Mouse (Mus musculus): Measurements from ENCODE around the gene Olfr791. TPM values are rescaled to one million over a fixed set of nuclear protein-coding genes. Genes with fewer than 3 reads are reported as not detected.

Gene Olfr791
- total and polyA plus RNA-seq, 3 experiments: 0.05 TPM; not detected in 2

- no peaks in the 10 kb centered on the region for H3K4me1 ChIP-seq (ENCODE audit: insufficient read depth, low read depth, low read length)
- H3K9me3 ChIP-seq (replicated peaks): no peaks in the 10 kb centered on the region
- H3K36me3 ChIP-seq (replicated peaks): no peaks in the 10 kb centered on the region
- ATAC-seq (ENCODE audit: extremely low read depth, insufficient number of reproducible peaks, low FRiP score, poor library complexity, severe bottlenecking) (no peak), DNase-seq (ENCODE audit: low spot score) (no peak)
- TF ChIP-seq POLR2AphosphoS5 (IDR thresholded peaks at IDR 0.05; ENCODE audit: insufficient replicate concordance, low read depth, low read length) (no peak), CTCF (IDR thresholded peaks at IDR 0.05; ENCODE audit: low read depth, low read length) (no peak), GATA2 (IDR thresholded peaks at IDR 0.05; ENCODE audit: borderline replicate concordance, low read depth, low read length) (no peak), TAL1 (conservative IDR thresholded peaks at IDR 0.05; ENCODE audit: low read depth, low read length) (no peak), GATA1 (IDR thresholded peaks at IDR 0.05; ENCODE audit: borderline replicate concordance, low read length) (no peak)
- no peak within 1 kb of the TSS for H3K4me3 ChIP-seq (ENCODE audit: low read depth, low read length)
- no peaks in the 10 kb centered on the region for H3K27me3 ChIP-seq (ENCODE audit: insufficient read depth, low read length)
Measured at GRCm38 (mm10) chr10:129538862-129539261, 17.3 kb downstream of the Olfr791 start, which contains the start of gene Olfr792. Gene Olfr792, plus strand, starts transcription at chr10:129539162.

- peaks cover 2% of the 10 kb centered on the region for H3K9me3 ChIP-seq (replicated peaks)
- no peak for TF ChIP-seq TAL1 (conservative IDR thresholded peaks at IDR 0.05; ENCODE audit: low read depth, low read length)
- TF ChIP-seq GATA2 (IDR thresholded peaks at IDR 0.05; ENCODE audit: borderline replicate concordance, low read depth, low read length): no peak
- no peak for TF ChIP-seq GATA1 (IDR thresholded peaks at IDR 0.05; ENCODE audit: borderline replicate concordance, low read length)
- no peak for TF ChIP-seq POLR2AphosphoS5 (IDR thresholded peaks at IDR 0.05; ENCODE audit: insufficient replicate concordance, low read depth, low read length)
- TF ChIP-seq CTCF (IDR thresholded peaks at IDR 0.05; ENCODE audit: low read depth, low read length): no peak
- DNase-seq (ENCODE audit: low spot score) (no peak), ATAC-seq (ENCODE audit: extremely low read depth, insufficient number of reproducible peaks, low FRiP score, poor library complexity, severe bottlenecking) (no peak)
- no peak overlapping the region for H3K4me3 ChIP-seq (ENCODE audit: low read depth, low read length)
- no peaks in the 10 kb centered on the region for H3K4me1 ChIP-seq (ENCODE audit: insufficient read depth, low read depth, low read length)
- no peaks in the 10 kb centered on the region for H3K27me3 ChIP-seq (ENCODE audit: insufficient read depth, low read length)
- H3K36me3 ChIP-seq (replicated peaks): no peaks in the 10 kb centered on the region
Measured at GRCm38 (mm10) chr10:129549354-129549753, 27.8 kb downstream of the Olfr791 start.

- Histone ChIP-seq H3K27me3 (ENCODE audit: insufficient read depth, low read length) (no peaks in the 10 kb centered on the region), H3K36me3 (replicated peaks) (no peaks in the 10 kb centered on the region), H3K4me1 (ENCODE audit: insufficient read depth, low read depth, low read length) (no peaks in the 10 kb centered on the region), H3K4me3 (ENCODE audit: low read depth, low read length) (no peak within 1 kb of the TSS), H3K9me3 (replicated peaks) (no peaks in the 10 kb centered on the region)
- TF ChIP-seq CTCF (IDR thresholded peaks at IDR 0.05; ENCODE audit: low read depth, low read length) (no peak), TAL1 (conservative IDR thresholded peaks at IDR 0.05; ENCODE audit: low read depth, low read length) (no peak), GATA1 (IDR thresholded peaks at IDR 0.05; ENCODE audit: borderline replicate concordance, low read length) (no peak), POLR2AphosphoS5 (IDR thresholded peaks at IDR 0.05; ENCODE audit: insufficient replicate concordance, low read depth, low read length) (no peak), GATA2 (IDR thresholded peaks at IDR 0.05; ENCODE audit: borderline replicate concordance, low read depth, low read length) (no peak)
- no peak for DNase-seq (ENCODE audit: low spot score)
- no peak for ATAC-seq (ENCODE audit: extremely low read depth, insufficient number of reproducible peaks, low FRiP score, poor library complexity, severe bottlenecking)
Measured at GRCm38 (mm10) chr10:129567355-129567754, 45.8 kb downstream of the Olfr791 start, which contains the start of gene Olfr794. Gene Olfr794, plus strand, starts transcription at chr10:129567655.

- TF ChIP-seq CTCF (IDR thresholded peaks at IDR 0.05; ENCODE audit: low read depth, low read length): no peak
- no peak for TF ChIP-seq TAL1 (conservative IDR thresholded peaks at IDR 0.05; ENCODE audit: low read depth, low read length)
- TF ChIP-seq POLR2AphosphoS5 (IDR thresholded peaks at IDR 0.05; ENCODE audit: insufficient replicate concordance, low read depth, low read length): no peak
- TF ChIP-seq GATA1 (IDR thresholded peaks at IDR 0.05; ENCODE audit: borderline replicate concordance, low read length): no peak
- TF ChIP-seq GATA2 (IDR thresholded peaks at IDR 0.05; ENCODE audit: borderline replicate concordance, low read depth, low read length): no peak
- no peak for ATAC-seq (ENCODE audit: extremely low read depth, insufficient number of reproducible peaks, low FRiP score, poor library complexity, severe bottlenecking)
- no peaks in the 10 kb centered on the region for H3K27me3 ChIP-seq (ENCODE audit: insufficient read depth, low read length)
- H3K36me3 ChIP-seq (replicated peaks): no peaks in the 10 kb centered on the region
- H3K4me1 ChIP-seq (ENCODE audit: insufficient read depth, low read depth, low read length): no peaks in the 10 kb centered on the region
- no peak overlapping the region for H3K4me3 ChIP-seq (ENCODE audit: low read depth, low read length)
- no peaks in the 10 kb centered on the region for H3K9me3 ChIP-seq (replicated peaks)
- no peak for DNase-seq (ENCODE audit: low spot score)
Measured at GRCm38 (mm10) chr10:129577066-129577465, 55.5 kb downstream of the Olfr791 start.

Other genes starting within 250 kb of the Olfr791 start
Only the 20 nearest of the 24 such genes appear.
- gene Olfr780, start 203.7 kb upstream of the Olfr791 start, total RNA-seq (2014; fragmentation: Nextera tagmentation): not detected in 2 replicates
- gene Olfr780, start 203.7 kb upstream of the Olfr791 start, total RNA-seq (2017): 0.17 and 0.33 TPM in 2 replicates
- not detected in 2 replicates for gene Olfr780, start 203.7 kb upstream of the Olfr791 start, polyA plus RNA-seq (2012)
- not detected in 2 replicates for gene Olfr781, start 192.9 kb upstream of the Olfr791 start, total RNA-seq (2014; fragmentation: Nextera tagmentation)
- not detected in 2 replicates for gene Olfr781, start 192.9 kb upstream of the Olfr791 start, total RNA-seq (2017)
- gene Olfr781, start 192.9 kb upstream of the Olfr791 start, polyA plus RNA-seq (2012): not detected in 2 replicates
- not detected in 2 replicates for gene Olfr782, start 172.9 kb upstream of the Olfr791 start, total RNA-seq (2014; fragmentation: Nextera tagmentation)
- gene Olfr782, start 172.9 kb upstream of the Olfr791 start, total RNA-seq (2017): 0.23 TPM in 1 of 2 replicates, not detected in the other
- gene Olfr782, start 172.9 kb upstream of the Olfr791 start, polyA plus RNA-seq (2012): not detected in 2 replicates
- not detected in 2 replicates for gene Olfr784, start 137.7 kb upstream of the Olfr791 start, total RNA-seq (2014; fragmentation: Nextera tagmentation)
- gene Olfr784, start 137.7 kb upstream of the Olfr791 start, total RNA-seq (2017): 0.12 and 0.16 TPM in 2 replicates
- gene Olfr784, start 137.7 kb upstream of the Olfr791 start, polyA plus RNA-seq (2012): not detected in 2 replicates
- not detected in 2 replicates for gene Olfr785, start 116.4 kb upstream of the Olfr791 start, total RNA-seq (2014; fragmentation: Nextera tagmentation)
- 0.06 TPM in 1 of 2 replicates, not detected in the other for gene Olfr785, start 116.4 kb upstream of the Olfr791 start, total RNA-seq (2017)
- gene Olfr785, start 116.4 kb upstream of the Olfr791 start, polyA plus RNA-seq (2012): not detected in 2 replicates
- not detected in 2 replicates for gene Olfr786, start 94.5 kb upstream of the Olfr791 start, total RNA-seq (2014; fragmentation: Nextera tagmentation)
- not detected in 2 replicates for gene Olfr786, start 94.5 kb upstream of the Olfr791 start, total RNA-seq (2017)
- gene Olfr786, start 94.5 kb upstream of the Olfr791 start, polyA plus RNA-seq (2012): not detected in 2 replicates
- gene Olfr787, start 59.9 kb upstream of the Olfr791 start, total RNA-seq (2014; fragmentation: Nextera tagmentation): not detected in 2 replicates
- 0.16 TPM in 1 of 2 replicates, not detected in the other for gene Olfr787, start 59.9 kb upstream of the Olfr791 start, total RNA-seq (2017)
- gene Olfr787, start 59.9 kb upstream of the Olfr791 start, polyA plus RNA-seq (2012): not detected in 2 replicates
- gene Olfr788, start 50.8 kb upstream of the Olfr791 start, total RNA-seq (2014; fragmentation: Nextera tagmentation): not detected in 2 replicates
- gene Olfr788, start 50.8 kb upstream of the Olfr791 start, total RNA-seq (2017): 0.17 and 0.76 TPM in 2 replicates
- gene Olfr788, start 50.8 kb upstream of the Olfr791 start, polyA plus RNA-seq (2012): 0.02 TPM in 1 of 2 replicates, not detected in the other
- gene Olfr789, start 37.0 kb upstream of the Olfr791 start, total RNA-seq (2014; fragmentation: Nextera tagmentation): not detected in 2 replicates
- 0.05 and 0.06 TPM in 2 replicates for gene Olfr789, start 37.0 kb upstream of the Olfr791 start, total RNA-seq (2017)
- not detected in 2 replicates for gene Olfr789, start 37.0 kb upstream of the Olfr791 start, polyA plus RNA-seq (2012)
- gene Olfr790, start 23.3 kb upstream of the Olfr791 start, total RNA-seq (2014; fragmentation: Nextera tagmentation): not detected in 2 replicates
- gene Olfr790, start 23.3 kb upstream of the Olfr791 start, total RNA-seq (2017): 0.11 TPM in 1 of 2 replicates, not detected in the other
- not detected in 2 replicates for gene Olfr790, start 23.3 kb upstream of the Olfr791 start, polyA plus RNA-seq (2012)
- not detected in 2 replicates for gene Olfr792, start 17.4 kb downstream of the Olfr791 start, total RNA-seq (2014; fragmentation: Nextera tagmentation)
- gene Olfr792, start 17.4 kb downstream of the Olfr791 start, total RNA-seq (2017): not detected in 2 replicates
- gene Olfr792, start 17.4 kb downstream of the Olfr791 start, polyA plus RNA-seq (2012): not detected in 2 replicates
- gene Olfr794, start 45.9 kb downstream of the Olfr791 start, total RNA-seq (2014; fragmentation: Nextera tagmentation): not detected in 2 replicates
- 0.27 TPM in 1 of 2 replicates, not detected in the other for gene Olfr794, start 45.9 kb downstream of the Olfr791 start, total RNA-seq (2017)
- not detected in 2 replicates for gene Olfr794, start 45.9 kb downstream of the Olfr791 start, polyA plus RNA-seq (2012)
- gene Olfr796, start 90.8 kb downstream of the Olfr791 start, total RNA-seq (2014; fragmentation: Nextera tagmentation): not detected in 2 replicates
- gene Olfr796, start 90.8 kb downstream of the Olfr791 start, total RNA-seq (2017): 0.22 and 0.23 TPM in 2 replicates
- gene Olfr796, start 90.8 kb downstream of the Olfr791 start, polyA plus RNA-seq (2012): not detected in 2 replicates
- gene Olfr798, start 106.1 kb downstream of the Olfr791 start, total RNA-seq (2014; fragmentation: Nextera tagmentation): not detected in 2 replicates
- gene Olfr798, start 106.1 kb downstream of the Olfr791 start, total RNA-seq (2017): 0.06 TPM in 1 of 2 replicates, not detected in the other
- gene Olfr798, start 106.1 kb downstream of the Olfr791 start, polyA plus RNA-seq (2012): not detected in 2 replicates
- not detected in 2 replicates for gene Olfr799, start 115.7 kb downstream of the Olfr791 start, total RNA-seq (2014; fragmentation: Nextera tagmentation)
- gene Olfr799, start 115.7 kb downstream of the Olfr791 start, total RNA-seq (2017): 0.05 TPM in 1 of 2 replicates, not detected in the other
- gene Olfr799, start 115.7 kb downstream of the Olfr791 start, polyA plus RNA-seq (2012): not detected in 2 replicates
- gene Olfr800, start 135.9 kb downstream of the Olfr791 start, total RNA-seq (2014; fragmentation: Nextera tagmentation): not detected in 2 replicates
- 0.12 and 0.27 TPM in 2 replicates for gene Olfr800, start 135.9 kb downstream of the Olfr791 start, total RNA-seq (2017)
- gene Olfr800, start 135.9 kb downstream of the Olfr791 start, polyA plus RNA-seq (2012): not detected in 2 replicates
- gene Olfr801, start 152.1 kb downstream of the Olfr791 start, total RNA-seq (2014; fragmentation: Nextera tagmentation): not detected in 2 replicates
- 0.06 and 0.16 TPM in 2 replicates for gene Olfr801, start 152.1 kb downstream of the Olfr791 start, total RNA-seq (2017)
- gene Olfr801, start 152.1 kb downstream of the Olfr791 start, polyA plus RNA-seq (2012): not detected in 2 replicates
- not detected in 2 replicates for gene Olfr802, start 166.4 kb downstream of the Olfr791 start, total RNA-seq (2014; fragmentation: Nextera tagmentation)
- gene Olfr802, start 166.4 kb downstream of the Olfr791 start, total RNA-seq (2017): 0.05 and 0.17 TPM in 2 replicates
- gene Olfr802, start 166.4 kb downstream of the Olfr791 start, polyA plus RNA-seq (2012): not detected in 2 replicates
- not detected in 2 replicates for gene Olfr803, start 172.5 kb downstream of the Olfr791 start, total RNA-seq (2014; fragmentation: Nextera tagmentation)
- 0.05 TPM in 1 of 2 replicates, not detected in the other for gene Olfr803, start 172.5 kb downstream of the Olfr791 start, total RNA-seq (2017)
- not detected in 2 replicates for gene Olfr803, start 172.5 kb downstream of the Olfr791 start, polyA plus RNA-seq (2012)
- not detected in 2 replicates for gene Olfr804, start 181.4 kb downstream of the Olfr791 start, total RNA-seq (2014; fragmentation: Nextera tagmentation)
- under 0.01 and 0.22 TPM in 2 replicates for gene Olfr804, start 181.4 kb downstream of the Olfr791 start, total RNA-seq (2017)
- not detected in 2 replicates for gene Olfr804, start 181.4 kb downstream of the Olfr791 start, polyA plus RNA-seq (2012)